Mouse (Mus musculus) cerebellum, adult 2 months (tissue): ENCODE data around the gene Sox18. TPM values are rescaled to one million over a fixed set of nuclear protein-coding genes. Genes with fewer than 3 reads are reported as not detected.
A peak's percentile ranks its signal among the peaks of the same experiment; 100 is the strongest.

ENCODE experiments used
- DNase-seq, 2 experiments: peaks; one replicate each; pipeline ENCODE4 v3.0.0; 2021
- H3K27ac ChIP-seq: fragments of 200-500 bp; 2 replicates; pipeline ENCODE4 v1.5.1; 2012; ENCODE audit warnings: low read length, control low read depth, inconsistent platforms; ENCODE audit not compliant: insufficient read depth
- H3K27me3 ChIP-seq: fragments of 200-500 bp; 2 replicates; pipeline ENCODE4 v1.6.1; 2012; ENCODE audit warnings: inconsistent platforms, mild to moderate bottlenecking, low read length, moderate library complexity; ENCODE audit not compliant: control insufficient read depth, insufficient read depth
- H3K4me1 ChIP-seq: fragments of 200-500 bp; 2 replicates; pipeline ENCODE4 v1.6.1; 2011; ENCODE audit warnings: low read length; ENCODE audit not compliant: control insufficient read depth, insufficient read depth
- H3K4me3 ChIP-seq: fragments of 200-500 bp; replicated peaks from 2 replicates; pipeline ENCODE3; 2011; ENCODE audit warnings: mild to moderate bottlenecking, low read depth, low read length, control low read depth; ENCODE audit not compliant: insufficient read depth
- CTCF ChIP-seq: fragments of 200-500 bp; IDR thresholded peaks from 2 replicates; pipeline ENCODE4 v1.5.1; 2011; ENCODE audit warnings: low read depth, mild to moderate bottlenecking, control low read depth, low read length, moderate library complexity, borderline replicate concordance; ENCODE audit not compliant: insufficient read depth
- POLR2A ChIP-seq: fragments of 200-500 bp; IDR thresholded peaks from 2 replicates; pipeline ENCODE4 v1.6.1; 2011; ENCODE audit warnings: low read length, control low read depth, borderline replicate concordance; ENCODE audit not compliant: insufficient read depth
- WGBS: fragments of 180-500 bp; shearing (Covaris S2); methylation state at CpG from one replicate; pipeline ENCODE4 v1.1.7; 2018; 5-methylcytosine and 5-hydroxymethylcytosine counted together
- polyA plus RNA-seq: library from polyadenylated mRNA; depleted of rRNA; stranded (reverse); fragments of >200 nt; gene quantifications from 2 replicates; pipeline ENCODE4 v1.2.3, GENCODE M21; 2012

Gene Sox18
- polyA plus RNA-seq, 1 experiment, result 17.8 TPM

- WGBS, result 87% methylated on average over 10 of the region's 10 CpGs
- Histone ChIP-seq H3K4me1 (no peaks in the 10 kb centered on the region), H3K4me3 (no peak overlapping the region), H3K27ac (no peak overlapping the region), H3K27me3 (no peaks in the 10 kb centered on the region)
- TF ChIP-seq CTCF (no peak), POLR2A (no peak)
- no peak for DNase-seq
These were observed 18.2 kb upstream of the Sox18 start for GRCm38 (mm10) chr2:181689466-181690160.

GRCm38 (mm10) chr2:181687586-181687985, 16.1 kb upstream of the Sox18 start:
- Histone ChIP-seq H3K27me3 (no peaks in the 10 kb centered on the region), H3K4me1 (no peaks in the 10 kb centered on the region), H3K4me3 (no peak overlapping the region), H3K27ac (no peak overlapping the region)
- DNase-seq, result no peak
- 94% methylated on average over 8 of the region's 8 CpGs for WGBS
- TF ChIP-seq POLR2A (no peak), CTCF (no peak)

- H3K4me3 ChIP-seq, result no peak overlapping the region
- H3K27me3 ChIP-seq, result no peaks in the 10 kb centered on the region
- H3K27ac ChIP-seq, result no peak overlapping the region
- no peak for DNase-seq
- 95% methylated on average over 4 of the region's 4 CpGs for WGBS
- peaks cover 2% of the 10 kb centered on the region; the same call in 1 of the 2 replicates for H3K4me1 ChIP-seq
- TF ChIP-seq CTCF (no peak), POLR2A (no peak)
These were observed 14.2 kb upstream of the Sox18 start for GRCm38 (mm10) chr2:181685686-181686085.

GRCm38 (mm10) chr2:181684713-181685112, 13.3 kb upstream of the Sox18 start:
- no peak overlapping the region for H3K4me3 ChIP-seq
- TF ChIP-seq POLR2A, result no peak
- no peak for TF ChIP-seq CTCF
- H3K27ac ChIP-seq, result no peak overlapping the region
- no peak for DNase-seq
- H3K4me1 ChIP-seq, result peaks cover 3% of the 10 kb centered on the region; the same call in 1 of the 2 replicates
- H3K27me3 ChIP-seq, result no peaks in the 10 kb centered on the region
- 97% methylated on average over 1 of the region's 1 CpGs for WGBS

GRCm38 (mm10) chr2:181683381-181683780, 11.9 kb upstream of the Sox18 start:
- 56% methylated on average over 4 of the region's 4 CpGs for WGBS
- Histone ChIP-seq H3K4me3 (no peak overlapping the region), H3K27ac (no peak overlapping the region), H3K4me1 (peaks cover 6% of the 10 kb centered on the region; the same call in 1 of the 2 replicates), H3K27me3 (no peaks in the 10 kb centered on the region)
- DNase-seq, result no peak
- TF ChIP-seq POLR2A (no peak), CTCF (no peak)

GRCm38 (mm10) chr2:181681978-181682377, 10.5 kb upstream of the Sox18 start:
- Histone ChIP-seq H3K27me3 (no peaks in the 10 kb centered on the region), H3K27ac (no peak overlapping the region), H3K4me1 (peaks cover 6% of the 10 kb centered on the region; the same call in 1 of the 2 replicates), H3K4me3 (no peak overlapping the region)
- TF ChIP-seq CTCF, result no peak
- no peak for TF ChIP-seq POLR2A
- DNase-seq, result no peak
- WGBS, result 100% methylated on average over 1 of the region's 1 CpGs

GRCm38 (mm10) chr2:181680716-181681117, 9.3 kb upstream of the Sox18 start:
- DNase-seq, result peak; percentile 48 to 62
- TF ChIP-seq CTCF (no peak), POLR2A (no peak)

More at GRCm38 (mm10) chr2:181680716-181681117, 9.3 kb upstream of the Sox18 start:
- H3K27ac ChIP-seq, result peak overlapping the region; percentile 82
- H3K4me3 ChIP-seq, result peak overlapping the region; percentile 95
- 2% methylated on average over 7 of the region's 7 CpGs for WGBS
- H3K27me3 ChIP-seq, result no peaks in the 10 kb centered on the region
- H3K4me1 ChIP-seq, result peaks cover 8% of the 10 kb centered on the region; the same call in 1 of the 2 replicates
